Mouse (Mus musculus) adrenal gland, adult 2 months (tissue): ENCODE data around the gene Gm20388. TPM values are rescaled to one million over a fixed set of nuclear protein-coding genes. Genes with fewer than 3 reads are reported as not detected.
A peak's percentile ranks its signal among the peaks of the same experiment; 100 is the strongest.
"Not testable (repeated sequence)": the region's sequence is repeated elsewhere in the genome, so short reads cannot be mapped to it uniquely, and the experiment has no call there.

Experiments used
- DNase-seq: peaks from one replicate; pipeline ENCODE4 v3.0.0; 2021
- polyA plus RNA-seq: library from polyadenylated mRNA; depleted of rRNA; stranded (reverse); fragments of >200 nt; gene quantifications from 2 replicates; pipeline ENCODE4 v1.2.3, GENCODE M21; 2012
- total RNA-seq, 2 experiments: library from RNA; stranded (reverse); gene quantifications; 2 replicates each; pipeline ENCODE4 v1.2.3; 2021

Gene Gm20388
- total and polyA plus RNA-seq, 3 experiments = 5.9 to 50.1 (median 9.9) TPM

- no peak for DNase-seq
Measured at GRCm38 (mm10) chr8:120641245-120641644, 730.6 kb downstream of the Gm20388 start.

DNA sequence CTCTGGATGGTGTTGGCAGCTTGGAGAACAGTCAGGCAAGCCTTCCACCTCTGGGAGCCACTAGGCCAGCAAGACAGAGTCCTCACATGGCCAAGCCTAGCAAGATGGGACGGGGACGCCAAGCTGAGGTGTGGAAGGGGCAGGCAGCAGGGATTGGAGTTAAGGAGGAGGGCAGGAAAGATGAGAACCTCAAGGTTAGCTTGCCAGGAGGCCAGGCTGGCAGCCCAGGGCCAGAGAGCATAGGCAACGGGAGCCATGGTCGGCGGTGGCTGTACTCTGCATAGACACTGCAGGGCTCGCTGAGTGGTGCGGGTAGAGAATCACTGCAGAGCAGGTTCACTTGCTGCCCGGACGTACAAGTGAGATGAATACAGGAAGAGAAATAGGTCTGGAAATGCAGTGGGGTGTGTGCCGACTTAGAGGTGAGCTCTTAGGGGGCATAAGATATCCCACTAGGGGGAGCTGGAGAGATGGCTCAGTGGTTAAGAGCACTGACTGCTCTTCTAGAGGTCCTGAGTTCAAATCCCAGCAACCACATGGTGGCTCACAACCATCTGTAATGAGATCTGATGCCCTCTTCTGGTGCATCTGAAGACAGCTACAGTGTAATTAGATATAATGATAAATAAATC, 731.5 kb downstream of the Gm20388 start:
- DNase-seq = no peak

DNA sequence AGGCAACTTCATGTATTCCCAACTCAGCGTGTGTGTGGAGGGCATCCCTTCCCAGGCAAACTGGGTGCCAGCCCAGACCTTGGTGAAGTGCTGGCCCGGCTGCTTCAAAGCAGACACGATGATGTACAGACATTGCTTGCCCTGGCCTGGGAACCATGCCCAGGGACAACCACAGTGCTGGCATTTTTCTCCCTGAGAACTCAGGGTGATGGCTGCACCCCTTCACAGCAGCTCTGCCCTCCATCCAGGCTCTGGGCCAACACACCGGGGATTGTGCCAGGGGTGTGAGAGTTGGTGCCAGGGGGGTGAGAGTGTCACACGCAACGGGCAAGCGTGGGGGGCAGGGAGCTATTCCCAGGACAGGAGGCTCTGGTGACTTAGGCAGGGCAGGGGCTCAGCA, 734.0 kb downstream of the Gm20388 start:
- DNase-seq = peak; percentile 90

DNA sequence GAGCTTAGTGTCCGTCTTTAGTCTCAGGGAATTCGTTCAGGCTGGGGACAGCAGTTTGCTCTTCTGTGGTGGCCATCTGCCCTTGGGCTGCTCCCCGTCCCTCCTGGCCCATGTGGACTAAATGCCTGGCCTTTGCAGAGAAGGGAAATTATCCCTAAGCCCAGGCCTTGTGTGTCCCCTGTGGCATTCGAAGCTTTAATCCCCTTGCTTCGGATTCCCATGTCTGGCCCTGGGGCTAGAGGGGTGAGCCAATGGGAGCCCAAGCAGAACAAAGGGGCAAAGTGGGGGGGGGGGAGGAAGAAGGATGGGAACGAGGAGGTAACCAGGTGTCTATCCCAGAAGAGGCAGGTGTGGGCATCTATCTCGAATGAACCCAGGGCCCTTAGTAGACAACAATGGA, 736.9 kb downstream of the Gm20388 start, which contains the start of gene 1190005I06Rik:
Gene 1190005I06Rik, minus strand, starts transcription at position 101 of the 400 bp plus-strand sequence.
- no peak for DNase-seq

- DNase-seq = no peak
Measured at GRCm38 (mm10) chr8:120656322-120657052, 745.8 kb downstream of the Gm20388 start.

- no peak for DNase-seq
Measured at GRCm38 (mm10) chr8:120657415-120657814, 746.8 kb downstream of the Gm20388 start.

DNA sequence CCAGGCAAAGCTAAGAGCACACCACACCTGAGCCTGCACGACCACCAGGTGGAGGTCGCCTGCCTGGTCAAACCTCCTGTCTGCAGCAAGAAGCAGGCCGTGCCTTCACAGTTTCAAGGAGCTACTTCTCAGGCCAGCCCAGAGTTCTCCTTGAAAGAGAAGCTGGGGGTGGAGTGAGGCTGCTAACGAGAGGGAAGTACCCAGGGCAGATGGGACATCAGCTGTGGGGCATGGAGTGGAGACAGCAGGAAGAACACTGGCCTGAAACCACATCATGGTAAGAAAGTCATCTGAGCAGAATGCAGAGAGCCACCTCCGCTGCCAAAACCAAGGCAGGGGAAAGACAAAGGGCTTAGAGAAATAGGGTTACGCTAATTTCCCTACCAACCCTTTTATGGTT, 753.9 kb downstream of the Gm20388 start:
- no peak for DNase-seq

GRCm38 (mm10) chr8:120665726-120666455, 755.2 kb downstream of the Gm20388 start:
- DNase-seq = no peak

- DNase-seq = no peak
Measured at GRCm38 (mm10) chr8:120666807-120667470, 756.3 kb downstream of the Gm20388 start.

DNA sequence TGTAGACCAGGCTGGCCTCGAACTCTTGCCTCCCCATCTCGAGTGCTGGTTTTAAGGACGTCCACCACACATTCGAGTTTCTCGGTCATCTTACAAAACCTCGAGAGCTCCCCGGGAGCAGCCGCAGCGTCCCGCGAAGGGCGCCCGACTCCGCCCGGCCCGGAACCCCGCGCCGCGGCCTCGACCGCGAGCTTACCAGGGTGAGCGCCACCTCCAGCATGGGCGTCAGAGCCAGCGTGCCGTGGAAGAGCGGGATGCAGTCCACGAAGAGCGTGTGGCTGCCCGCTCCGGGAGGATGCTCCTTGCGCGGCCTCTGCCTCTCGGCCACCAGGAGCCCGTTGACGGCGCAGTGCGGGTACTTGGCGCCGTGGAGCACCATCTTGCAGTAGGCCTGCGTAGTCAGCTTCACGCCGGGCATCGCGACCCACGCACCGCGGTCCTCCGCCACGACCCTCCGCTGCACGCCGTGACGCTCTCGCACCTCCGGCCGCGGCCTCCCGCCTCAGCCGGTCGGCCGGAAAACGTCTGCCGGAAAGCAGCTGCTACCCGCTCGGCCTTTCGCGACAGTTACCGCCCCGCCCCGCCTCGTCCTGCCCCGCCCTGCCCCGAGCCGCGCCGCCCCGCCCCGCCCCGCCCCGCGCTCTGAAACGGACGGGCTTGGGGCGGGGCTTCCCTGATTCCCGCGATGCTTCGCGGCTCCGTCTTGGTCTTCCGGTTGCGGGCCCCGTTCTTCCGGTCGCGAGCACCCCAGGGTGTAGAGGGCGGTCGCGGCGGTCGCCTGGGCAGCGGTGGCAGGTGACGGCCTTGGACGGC, 757.1 kb downstream of the Gm20388 start, which contains the start of the genes Gm27021 and Cox4i1:
Gene Gm27021, minus strand, starts transcription at position 519 of the 813 bp plus-strand sequence.
Gene Cox4i1, plus strand, starts transcription at position 662 of the 813 bp plus-strand sequence.
- peak; percentile 94 for DNase-seq

GRCm38 (mm10) chr8:120668374-120668905, 757.8 kb downstream of the Gm20388 start, which contains the start of gene Emc8:
TSS of gene Emc8 (minus strand) at chr8:120668573.
- no peak for DNase-seq

DNA sequence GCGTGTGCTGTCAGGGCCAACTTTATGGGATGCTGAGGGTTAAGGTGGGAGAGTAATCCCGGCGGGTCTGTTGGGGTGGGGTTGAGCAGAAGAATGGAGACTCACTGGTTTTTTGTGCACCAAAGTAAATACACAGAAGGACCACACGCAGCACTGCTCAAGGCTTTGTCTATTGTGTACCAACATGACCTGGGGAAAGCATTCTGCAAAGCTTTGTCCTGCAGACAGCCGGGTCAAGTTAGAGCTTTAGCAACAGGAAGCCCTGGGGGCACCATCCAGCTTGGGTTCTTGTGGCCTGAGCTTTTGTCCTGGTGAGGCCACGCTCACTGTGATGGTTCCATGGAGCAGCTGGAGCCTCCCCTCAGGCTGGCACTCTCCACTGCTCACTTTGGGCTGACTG, 761.1 kb downstream of the Gm20388 start:
- DNase-seq = no peak

- DNase-seq = no peak
Measured at GRCm38 (mm10) chr8:120672626-120673229, 762.1 kb downstream of the Gm20388 start.

- no peak for DNase-seq
Measured at GRCm38 (mm10) chr8:120673298-120673697, 762.7 kb downstream of the Gm20388 start.

GRCm38 (mm10) chr8:120675718-120676117, 765.1 kb downstream of the Gm20388 start:
- no peak for DNase-seq

DNA sequence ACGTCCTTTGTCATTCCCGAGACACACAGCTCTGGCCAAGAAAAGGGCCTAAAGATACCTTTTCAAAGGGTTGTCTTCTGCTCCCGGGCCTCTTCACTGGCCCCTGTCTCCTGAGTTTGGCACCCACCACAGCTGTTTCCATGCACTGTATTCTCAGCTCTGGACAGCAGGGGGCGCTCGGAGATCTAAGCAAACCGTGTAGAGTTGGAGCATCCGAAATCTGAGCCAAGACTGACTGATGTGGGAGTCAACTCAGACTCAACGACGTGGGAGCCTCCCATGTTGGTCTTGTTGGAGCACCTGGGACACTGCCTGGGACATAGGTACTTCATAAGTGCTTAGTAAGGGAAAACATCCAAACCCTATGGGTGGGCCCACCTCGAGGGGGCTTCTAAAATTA, 767.8 kb downstream of the Gm20388 start:
- peak; percentile 79 for DNase-seq

DNA sequence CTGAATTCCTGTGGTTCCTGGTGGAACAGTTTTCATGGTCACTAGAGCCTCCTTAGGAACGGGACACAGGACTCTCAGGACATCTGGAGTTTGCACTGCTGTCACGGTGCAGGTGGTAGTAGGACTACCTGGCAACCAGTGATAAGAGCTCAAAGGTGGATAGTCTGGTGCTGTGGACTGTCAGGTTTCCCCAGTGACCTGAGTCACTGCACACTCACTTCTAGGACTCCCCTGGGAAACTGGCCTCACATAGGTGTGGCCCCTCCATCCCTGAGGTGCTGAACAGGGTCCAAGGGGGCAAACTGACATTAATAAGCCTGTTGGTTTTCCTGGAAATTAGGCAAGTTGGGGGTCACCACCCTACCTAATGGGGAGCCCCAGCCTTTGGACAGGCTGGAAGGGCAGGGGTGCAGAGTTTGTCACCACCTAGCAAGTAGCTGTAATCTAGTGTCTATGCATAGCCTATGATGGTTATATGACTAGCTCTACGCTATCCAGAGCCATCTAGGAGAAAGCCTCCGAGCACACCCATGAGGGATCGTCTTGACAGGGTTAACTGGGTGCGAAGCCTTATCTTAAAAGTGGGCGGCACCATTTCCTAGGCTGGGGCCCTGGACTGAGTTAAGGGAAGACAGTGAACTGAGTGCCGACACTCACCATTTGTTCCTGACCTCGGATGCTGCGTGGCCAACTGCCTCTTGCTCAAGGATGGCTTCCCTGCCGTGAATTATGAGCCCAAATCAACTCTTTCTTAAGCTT, 769.2 kb downstream of the Gm20388 start:
- DNase-seq = no peak

- not testable (repeated sequence) for DNase-seq
Measured at GRCm38 (mm10) chr8:120680405-120680804, 769.8 kb downstream of the Gm20388 start.

GRCm38 (mm10) chr8:120681113-120681512, 770.5 kb downstream of the Gm20388 start:
- no peak for DNase-seq

GRCm38 (mm10) chr8:120683602-120684001, 773.0 kb downstream of the Gm20388 start:
- peak; percentile 86 for DNase-seq
